Mouse (Mus musculus): ENCODE data around the gene R3hdm2.

DNA sequence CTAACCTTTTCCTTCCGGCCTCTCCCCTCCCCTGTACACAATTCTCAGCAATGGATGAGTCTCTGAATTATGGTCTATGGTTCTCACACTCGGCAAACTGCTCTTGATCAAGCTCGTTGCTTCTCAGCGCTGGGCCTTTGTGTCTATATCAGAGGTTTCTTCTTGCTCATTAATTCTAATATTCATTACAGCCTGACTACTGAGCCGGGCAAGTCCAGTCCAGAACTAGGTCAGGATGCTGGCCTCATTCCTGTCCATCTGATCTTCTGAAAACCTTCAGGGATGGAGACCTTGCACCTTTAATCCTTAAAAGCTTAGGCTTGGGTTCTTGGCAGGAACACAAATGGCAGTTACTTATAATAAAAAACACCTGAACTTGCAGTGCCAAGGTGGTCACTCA, 119.4 kb downstream of the R3hdm2 start:
- TF ChIP-seq CTCF (IDR thresholded peaks at IDR 0.05; ENCODE audit: low read depth) (no peak), EP300 (IDR thresholded peaks at IDR 0.05; ENCODE audit: low read depth) (no peak)

Measured in heart, postnatal 0 days (tissue).